In the genomic region with DNA sequence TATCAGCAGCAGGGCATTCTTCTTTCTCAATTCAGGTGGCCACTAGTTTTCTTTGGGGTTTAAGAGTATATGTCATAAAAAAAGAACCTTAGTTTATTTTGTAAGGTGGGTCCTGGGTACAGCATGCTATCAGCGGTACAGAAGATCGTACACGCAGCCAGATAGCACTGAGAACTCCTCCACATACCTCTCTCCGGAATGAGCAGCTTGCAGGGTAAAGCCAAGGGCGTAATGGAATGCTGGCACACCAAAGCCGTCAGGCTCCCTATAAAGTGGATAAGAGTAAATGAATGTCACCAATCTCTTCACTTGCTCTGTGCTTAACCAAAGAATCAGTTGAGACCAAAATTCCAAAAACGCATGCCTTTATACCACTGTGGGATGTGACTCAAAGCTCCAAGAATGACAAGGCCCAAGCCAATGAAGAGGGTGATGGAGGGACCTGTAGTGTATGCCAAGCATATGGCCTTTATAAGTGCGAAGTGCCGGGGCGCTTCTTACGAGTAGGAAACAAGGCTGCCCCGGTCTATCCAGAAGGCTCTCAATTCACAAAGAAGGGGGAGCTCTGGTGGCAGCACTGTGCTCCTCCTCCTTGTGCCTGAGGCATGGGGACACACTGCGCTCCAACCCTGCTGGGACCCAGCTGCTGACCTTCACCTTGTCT, we compare ENCODE assay signal across 17 mouse cellular contexts.
DNase-seq lines count a peak whose midpoint lies in the region; ATAC-seq and TF ChIP-seq lines count a peak whose summit lies in the region.
"Had no signal": no experiment of that assay in that cellular context is flagged by ENCODE, and none has a peak within 500 bp of the region (broad histone marks: within the 10 kb centered on the region; RNA-seq: fewer than 3 reads in every experiment).

No protein-coding gene starts in this region.

- H3K36me3 ChIP-seq in embryonic facial prominence, embryonic 15.5 days: peaks cover 68% of the 10 kb centered on the region
- peaks cover 89% of the 10 kb centered on the region for H3K36me3 ChIP-seq in embryonic facial prominence, embryonic 10.5 days (replicated peaks)
- H3K36me3 ChIP-seq in neural tube, embryonic 11.5 days (ENCODE audit: control insufficient read depth, insufficient read depth, low read length): no peaks in the 10 kb centered on the region

- H3K4me1 ChIP-seq in embryonic facial prominence, embryonic 15.5 days: peaks cover 30% of the 10 kb centered on the region
- H3K4me1 ChIP-seq in embryonic facial prominence, embryonic 10.5 days: no peaks in the 10 kb centered on the region
- H3K4me1 ChIP-seq in neural tube, embryonic 11.5 days (ENCODE audit: control insufficient read depth, insufficient read depth, low read length): no peaks in the 10 kb centered on the region
- peaks cover 17% of the 10 kb centered on the region for H3K4me1 ChIP-seq in olfactory bulb, adult 2 months (ENCODE audit: control insufficient read depth, insufficient read depth, low read length)

- whole genome bisulfite sequencing in embryonic facial prominence, embryonic 15.5 days: 86% methylated on average over 13 of the region's 13 CpGs
- WGBS in embryonic facial prominence, embryonic 10.5 days: 91% methylated on average over 13 of the region's 13 CpGs
- 93% methylated on average over 13 of the region's 13 CpGs for WGBS in neural tube, embryonic 11.5 days
- WGBS in olfactory bulb, adult 2 months: 90% methylated on average over 13 of the region's 13 CpGs

- H3K9me3 ChIP-seq in embryonic facial prominence, embryonic 15.5 days (replicated peaks): no peaks in the 10 kb centered on the region
- no peaks in the 10 kb centered on the region for H3K9me3 ChIP-seq in embryonic facial prominence, embryonic 10.5 days
- H3K9me3 ChIP-seq in neural tube, embryonic 11.5 days (ENCODE audit: control insufficient read depth, low read length): no peaks in the 10 kb centered on the region
- H3K9me3 ChIP-seq: intestine, embryonic 15.5 days; kidney, embryonic 15.5 days; megakaryocyte, embryonic 14.5 days had no signal

- no peak for DNase-seq in embryonic facial prominence, embryonic 10.5 days (ENCODE audit: low spot score)
- DNase-seq in heart, postnatal 10 days: peak; percentile 28 to 32
- no peak for DNase-seq in heart, adult 9 months (ENCODE audit: low spot score in 2 of 2)
- DNase-seq in neural tube, embryonic 11.5 days (ENCODE audit: low spot score): peak; percentile 7
- DNase-seq in neural tube, embryonic 10.5 days (ENCODE audit: extremely low spot score, low spot score): no peak
- no peak for DNase-seq in urinary bladder, postnatal 4 days (ENCODE audit: low spot score in 2 of 2)
- DNase-seq: adrenal gland, postnatal 10 days; cerebellum, adult 8-10 months; forebrain, postnatal 0 days; gastrocnemius, postnatal 10 days; thymus, postnatal 4 days had no signal

- H3K4me2 ChIP-seq in embryonic facial prominence, embryonic 15.5 days (replicated peaks): no peak overlapping the region
- no peak overlapping the region for H3K4me2 ChIP-seq in neural tube, embryonic 11.5 days (ENCODE audit: low read depth)
- H3K4me2 ChIP-seq: intestine, embryonic 15.5 days; kidney, embryonic 15.5 days had no signal

- no peak overlapping the region for H3K4me3 ChIP-seq in embryonic facial prominence, embryonic 15.5 days (replicated peaks)
- H3K4me3 ChIP-seq in embryonic facial prominence, embryonic 10.5 days: no peak overlapping the region
- no peak overlapping the region for H3K4me3 ChIP-seq in neural tube, embryonic 11.5 days (ENCODE audit: low read depth, low read length)
- H3K4me3 ChIP-seq in olfactory bulb, adult 2 months (ENCODE audit: insufficient read depth, low read depth, low read length): no peak overlapping the region
- H3K4me3 ChIP-seq: erythroblast, embryonic 14.5 days; intestine, embryonic 15.5 days; kidney, embryonic 15.5 days; megakaryocyte, embryonic 14.5 days had no signal

- ATAC-seq in embryonic facial prominence, embryonic 15.5 days (ENCODE audit: insufficient number of reproducible peaks, low FRiP score, low TSS enrichment, low read depth): no peak
- no peak for ATAC-seq in neural tube, embryonic 11.5 days (ENCODE audit: insufficient read depth, low FRiP score, low TSS enrichment)
- ATAC-seq: forebrain, postnatal 0 days had no signal

- no peak for TF ChIP-seq POLR2A in olfactory bulb, adult 2 months (IDR thresholded peaks at IDR 0.05; ENCODE audit: insufficient read depth, low read depth, low read length)

- no peak for TF ChIP-seq CTCF in olfactory bulb, adult 2 months (IDR thresholded peaks at IDR 0.05; ENCODE audit: insufficient read depth, low read depth, low read length)

- 0 out of 2 replicates have a peak overlapping the region, but pooled peaks have one; percentile 66 for H3K27ac ChIP-seq in embryonic facial prominence, embryonic 15.5 days (replicated peaks)
- H3K27ac ChIP-seq in embryonic facial prominence, embryonic 10.5 days (replicated peaks): no peak overlapping the region
- no peak overlapping the region for H3K27ac ChIP-seq in neural tube, embryonic 11.5 days (ENCODE audit: low read depth, low read length)
- H3K27ac ChIP-seq in olfactory bulb, adult 2 months (ENCODE audit: insufficient read depth, low read depth, low read length): peak overlapping the region; percentile 50; the same call in 1 of the 2 replicates
- H3K27ac ChIP-seq: kidney, embryonic 15.5 days had no signal

- intact Hi-C loops in heart, postnatal 10 days (cut with DNase I): loop anchor here (5.0 kb wide), 1 partner anchor 77 kb away; no protein-coding TSS in a partner anchor

- H3K27me3 ChIP-seq in embryonic facial prominence, embryonic 15.5 days: no peaks in the 10 kb centered on the region
- H3K27me3 ChIP-seq in embryonic facial prominence, embryonic 10.5 days (replicated peaks; ENCODE audit: low read depth, poor library complexity, severe bottlenecking): no peaks in the 10 kb centered on the region
- H3K27me3 ChIP-seq in neural tube, embryonic 11.5 days (ENCODE audit: control insufficient read depth, insufficient read depth, low read length): no peaks in the 10 kb centered on the region
- H3K27me3 ChIP-seq: intestine, embryonic 15.5 days; kidney, embryonic 15.5 days had no signal

- no peak overlapping the region for H3K9ac ChIP-seq in embryonic facial prominence, embryonic 15.5 days
- H3K9ac ChIP-seq in neural tube, embryonic 11.5 days (ENCODE audit: low read length): no peak overlapping the region
- H3K9ac ChIP-seq: forebrain, postnatal 0 days; intestine, embryonic 15.5 days; kidney, embryonic 15.5 days had no signal

Comparison
In these comparisons a context has a peak if more than half of its experiments do, and no peak if none do; other contexts are left out.
1. H3K27ac ChIP-seq: peak in embryonic facial prominence, embryonic 15.5 days (single experiment) and olfactory bulb, adult 2 months (single experiment); none in embryonic facial prominence, embryonic 10.5 days (single experiment) and neural tube, embryonic 11.5 days (single experiment).
2. DNase-seq: peak in heart, postnatal 10 days (2 of 2) and neural tube, embryonic 11.5 days (single experiment); none in embryonic facial prominence, embryonic 10.5 days (single experiment), heart, adult 9 months (0 of 2), neural tube, embryonic 10.5 days (single experiment) and urinary bladder, postnatal 4 days (0 of 2).